Mouse (Mus musculus) Patski (cell line): ENCODE results near the gene Tgfb2. TPM values are rescaled to one million over a fixed set of nuclear protein-coding genes. Genes with fewer than 3 reads are reported as not detected.
A peak's percentile ranks its signal among the peaks of the same experiment; 100 is the strongest.

Experiments used
- ATAC-seq: fragments of 100-300 bp; one replicate; pipeline ENCODE4 v1.8.0; 2021
- CTCF ChIA-PET: fragments of 350-600 bp; sonication (Branson Sonifier 250); formaldehyde crosslinking; loops from one replicate; lab custom pipeline; 2022; ENCODE audit warnings: inconsistent platforms; lab: Charles Lee
- POLR2A ChIA-PET: fragments of 350-600 bp; sonication (Branson Sonifier 250); formaldehyde crosslinking; loops from one replicate; lab custom pipeline; 2022; ENCODE audit warnings: antibody characterized with exemption, inconsistent platforms; lab: Charles Lee
- DNase-seq: peaks from one replicate; pipeline ENCODE4 v3.0.0-alpha.2; 2011; ENCODE audit warnings: low read depth, low spot score
- H3K27me3 ChIP-seq: fragments of 371-371 bp; one replicate; pipeline ENCODE4 v1.5.1; 2021
- CTCF ChIP-seq: fragments of 100-300 bp; IDR thresholded peaks from one replicate; pipeline ENCODE4 v1.5.1; 2021
- in situ Hi-C: fragments of 300-500 bp; cut with MboI; formaldehyde crosslinking; loops from 3 replicates; pipeline ENCODE4 v1.11.1; 2018; ENCODE audit warnings: low pct_unique_long_range_greater_than_20kb, mixed read lengths
- polyA plus RNA-seq: library from polyadenylated mRNA; unstranded; gene quantifications from one replicate; pipeline ENCODE4 v1.2.3, GENCODE M21; 2021

Gene Tgfb2
- polyA plus RNA-seq, 1 experiment from 2014 or later = 35.3 TPM

GRCm38 (mm10) chr1:186627451-186627995 lies 78.3 kb downstream of the Tgfb2 start:
- DNase-seq (no peak), ATAC-seq (no peak)
- POLR2A ChIA-PET = no interaction called here
- in situ Hi-C loops = loop anchor here (10.0 kb wide), 1 partner anchor 63 kb away; no protein-coding TSS in a partner anchor
- CTCF ChIA-PET = no interaction called here
- H3K27me3 ChIP-seq = no peaks in the 10 kb centered on the region
- TF ChIP-seq CTCF = no peak

- H3K27me3 ChIP-seq = no peaks in the 10 kb centered on the region
- no peak for TF ChIP-seq CTCF
- DNase-seq = no peak
- in situ Hi-C loops = loop anchor here (10.0 kb wide), 1 partner anchor 60 kb away; no protein-coding TSS in a partner anchor
- ATAC-seq = no peak
- CTCF ChIA-PET = no interaction called here
- POLR2A ChIA-PET = no interaction called here
Observed at GRCm38 (mm10) chr1:186624474-186624873, 81.3 kb downstream of the Tgfb2 start.

- in situ Hi-C loops = loop anchor here (10.0 kb wide), 1 partner anchor 57 kb away; no protein-coding TSS in a partner anchor
- TF ChIP-seq CTCF = no peak
- ATAC-seq (no peak), DNase-seq (no peak)
- no peaks in the 10 kb centered on the region for H3K27me3 ChIP-seq
- CTCF ChIA-PET = no interaction called here
- POLR2A ChIA-PET = no interaction called here
Observed at GRCm38 (mm10) chr1:186621812-186622211, 84.0 kb downstream of the Tgfb2 start.

- DNase-seq = no peak
- TF ChIP-seq CTCF = no peak
- CTCF ChIA-PET = interaction anchor here (1.0 kb wide), 1 partner anchor 9 kb away, joined by 3 read pairs; no protein-coding TSS in a partner anchor
- in situ Hi-C loops = no loop called here
- ATAC-seq = no peak
- H3K27me3 ChIP-seq = no peaks in the 10 kb centered on the region
- POLR2A ChIA-PET = no interaction called here
Observed at GRCm38 (mm10) chr1:186618285-186618684, 87.5 kb downstream of the Tgfb2 start.

- ATAC-seq = no peak
- no peaks in the 10 kb centered on the region for H3K27me3 ChIP-seq
- no peak for TF ChIP-seq CTCF
- CTCF ChIA-PET = interaction anchor here (1.0 to 1.5 kb wide), 2 partner anchors 27 to 28 kb away, joined by 3 to 5 read pairs; no protein-coding TSS in a partner anchor
- POLR2A ChIA-PET = no interaction called here
- DNase-seq = no peak
- in situ Hi-C loops = no loop called here
Observed at GRCm38 (mm10) chr1:186611371-186611770, 94.4 kb downstream of the Tgfb2 start.

- ATAC-seq (peak; percentile 7), DNase-seq (no peak)
- no peak for TF ChIP-seq CTCF
- in situ Hi-C loops = no loop called here
- ChIA-PET POLR2A (no interaction called here), CTCF (interaction anchor here (0.8 to 1.5 kb wide), 5 partner anchors 25 to 103 kb away, joined by 3 to 5 read pairs (median 3); no protein-coding TSS in a partner anchor)
- H3K27me3 ChIP-seq = no peaks in the 10 kb centered on the region
Observed at GRCm38 (mm10) chr1:186610481-186610880, 95.3 kb downstream of the Tgfb2 start.

GRCm38 (mm10) chr1:186609793-186610233 lies 96.0 kb downstream of the Tgfb2 start:
- TF ChIP-seq CTCF = no peak
- CTCF ChIA-PET = interaction anchor here (0.8 to 1.5 kb wide), 7 partner anchors 9 to 1059 kb away, joined by 3 to 5 read pairs (median 3); no protein-coding TSS in a partner anchor
- peak; percentile 68 for DNase-seq
- POLR2A ChIA-PET = no interaction called here
- in situ Hi-C loops = no loop called here
- peak; percentile 95 for ATAC-seq
- no peaks in the 10 kb centered on the region for H3K27me3 ChIP-seq

- H3K27me3 ChIP-seq = no peaks in the 10 kb centered on the region
- no peak for TF ChIP-seq CTCF
- CTCF ChIA-PET = interaction anchor here (1.3 kb wide), 1 partner anchor 17 kb away, joined by 5 read pairs; no protein-coding TSS in a partner anchor
- DNase-seq (no peak), ATAC-seq (no peak)
- POLR2A ChIA-PET = no interaction called here
- in situ Hi-C loops = no loop called here
Observed at GRCm38 (mm10) chr1:186608116-186608515, 97.7 kb downstream of the Tgfb2 start.

GRCm38 (mm10) chr1:186605635-186606034 lies 100.2 kb downstream of the Tgfb2 start:
- ATAC-seq (no peak), DNase-seq (no peak)
- in situ Hi-C loops = no loop called here
- no peak for TF ChIP-seq CTCF
- ChIA-PET POLR2A (interaction anchor here (0.7 kb wide), 1 partner anchor 101 kb away, joined by 3 read pairs; the partner anchor contains the start of gene Tgfb2), CTCF (interaction anchor here (0.7 kb wide), 1 partner anchor 14 kb away, joined by 3 read pairs; no protein-coding TSS in a partner anchor)
- no peaks in the 10 kb centered on the region for H3K27me3 ChIP-seq

- ATAC-seq (peak; percentile 44), DNase-seq (peak; percentile 79)
- TF ChIP-seq CTCF = no peak
- CTCF ChIA-PET = interaction anchor here (1.0 to 1.3 kb wide), 3 partner anchors 17 to 109 kb away, joined by 3 to 4 read pairs (median 3); no protein-coding TSS in a partner anchor
- POLR2A ChIA-PET = no interaction called here
- in situ Hi-C loops = no loop called here
- H3K27me3 ChIP-seq = no peaks in the 10 kb centered on the region
Observed at GRCm38 (mm10) chr1:186604124-186604523, 101.7 kb downstream of the Tgfb2 start.

- DNase-seq (no peak), ATAC-seq (no peak)
- in situ Hi-C loops = loop anchor here (5.0 kb wide), 1 partner anchor 84 kb away; no protein-coding TSS in a partner anchor
- ChIA-PET CTCF (no interaction called here), POLR2A (no interaction called here)
- TF ChIP-seq CTCF = no peak
- H3K27me3 ChIP-seq = no peaks in the 10 kb centered on the region
Observed at GRCm38 (mm10) chr1:186588226-186588625, 117.6 kb downstream of the Tgfb2 start.
